27 mouse cellular contexts compared by ENCODE assay signal in genomic region chr13:34336895-34337294, GRCm38 (mm10). TPM values are rescaled to one million over a fixed set of nuclear protein-coding genes. Genes with fewer than 3 reads are reported as not detected.
DNase-seq lines count a peak whose midpoint lies in the region; ATAC-seq lines count a peak whose summit lies in the region.
"Had no signal": no experiment of that assay in that cellular context is flagged by ENCODE, and none has a peak within 500 bp of the region (broad histone marks: within the 10 kb centered on the region; RNA-seq: fewer than 3 reads in every experiment).

No protein-coding gene starts in this region.

- peaks cover 4% of the 10 kb centered on the region; the same call in 1 of the 2 replicates for H3K27me3 ChIP-seq in heart, embryonic 13.5 days (replicated peaks)
- no peaks in the 10 kb centered on the region for H3K27me3 ChIP-seq in heart, embryonic 11.5 days (ENCODE audit: control insufficient read depth, insufficient read depth, low read length)
- H3K27me3 ChIP-seq in liver, embryonic 13.5 days = no peaks in the 10 kb centered on the region
- no peaks in the 10 kb centered on the region for H3K27me3 ChIP-seq in liver, embryonic 16.5 days (ENCODE audit: control insufficient read depth, insufficient read depth, low read depth, low read length)
- no peaks in the 10 kb centered on the region for H3K27me3 ChIP-seq in forebrain, embryonic 12.5 days
- H3K27me3 ChIP-seq: hindbrain, embryonic 12.5 days; limb, embryonic 15.5 days; neural tube, embryonic 15.5 days had no signal

- no peak overlapping the region for H3K9ac ChIP-seq in heart, embryonic 13.5 days
- no peak overlapping the region for H3K9ac ChIP-seq in heart, embryonic 11.5 days (ENCODE audit: low read depth, low read length)
- peak overlapping the region; percentile 59; the same call in 1 of the 2 replicates for H3K9ac ChIP-seq in liver, embryonic 13.5 days
- H3K9ac ChIP-seq in liver, embryonic 16.5 days (ENCODE audit: low read depth, low read length) = no peak overlapping the region
- no peak overlapping the region for H3K9ac ChIP-seq in forebrain, embryonic 12.5 days
- H3K9ac ChIP-seq: hindbrain, embryonic 12.5 days; limb, embryonic 15.5 days; lung, embryonic 15.5 days; neural tube, embryonic 15.5 days had no signal

- peak overlapping the region; percentile 39 for H3K4me2 ChIP-seq in heart, embryonic 13.5 days
- H3K4me2 ChIP-seq in heart, embryonic 11.5 days = no peak overlapping the region
- peak overlapping the region; percentile 49 for H3K4me2 ChIP-seq in liver, embryonic 13.5 days
- no peak overlapping the region; the same call in 1 of the 2 replicates for H3K4me2 ChIP-seq in liver, embryonic 16.5 days (ENCODE audit: low read depth, low read length)
- H3K4me2 ChIP-seq in forebrain, embryonic 12.5 days = no peak overlapping the region
- H3K4me2 ChIP-seq: hindbrain, embryonic 12.5 days; limb, embryonic 15.5 days; lung, embryonic 15.5 days; neural tube, embryonic 15.5 days had no signal

- no peak for ATAC-seq in heart, embryonic 13.5 days (ENCODE audit: extremely low read depth, insufficient number of reproducible peaks, low FRiP score, low TSS enrichment)
- no peak for ATAC-seq in heart, embryonic 11.5 days (replicated peaks; ENCODE audit: insufficient number of reproducible peaks, low FRiP score, low TSS enrichment)
- no peak for ATAC-seq in liver, embryonic 13.5 days (ENCODE audit: low read depth)
- ATAC-seq in liver, embryonic 16.5 days (ENCODE audit: low read depth) = no peak
- ATAC-seq in forebrain, embryonic 12.5 days (ENCODE audit: low FRiP score) = no peak
- ATAC-seq: forebrain, embryonic 16.5 days; intestine, postnatal 0 days had no signal

- H3K4me1 ChIP-seq in heart, embryonic 13.5 days = peaks cover 32% of the 10 kb centered on the region
- H3K4me1 ChIP-seq in heart, embryonic 11.5 days (ENCODE audit: control insufficient read depth, insufficient read depth, low read length) = peaks cover 11% of the 10 kb centered on the region
- peaks cover 94% of the 10 kb centered on the region for H3K4me1 ChIP-seq in liver, embryonic 13.5 days (replicated peaks)
- H3K4me1 ChIP-seq in liver, embryonic 16.5 days (ENCODE audit: control insufficient read depth, low read depth, low read length) = peaks cover 78% of the 10 kb centered on the region
- peaks cover 22% of the 10 kb centered on the region for H3K4me1 ChIP-seq in forebrain, embryonic 12.5 days
- H3K4me1 ChIP-seq: limb, embryonic 10.5 days had no signal

- no peaks in the 10 kb centered on the region for H3K36me3 ChIP-seq in heart, embryonic 13.5 days
- no peaks in the 10 kb centered on the region for H3K36me3 ChIP-seq in heart, embryonic 11.5 days (ENCODE audit: control insufficient read depth, insufficient read depth, low read length)
- peaks cover 78% of the 10 kb centered on the region for H3K36me3 ChIP-seq in liver, embryonic 13.5 days
- peaks cover 19% of the 10 kb centered on the region for H3K36me3 ChIP-seq in liver, embryonic 16.5 days (ENCODE audit: control insufficient read depth, insufficient read depth)
- peaks cover 3% of the 10 kb centered on the region for H3K36me3 ChIP-seq in forebrain, embryonic 12.5 days (replicated peaks)
- H3K36me3 ChIP-seq: hindbrain, embryonic 12.5 days; limb, embryonic 10.5 days; limb, embryonic 15.5 days; lung, embryonic 15.5 days had no signal

- no peak for DNase-seq in liver, embryonic 13.5 days
- no peak for DNase-seq in liver
- peak; percentile 55 for DNase-seq in brain, adult 2 months (ENCODE audit: low read depth, low spot score)
- DNase-seq in embryo, embryonic 10 days (ENCODE audit: low spot score) = no peak
- DNase-seq: adrenal gland, adult 2 months; adrenal gland, postnatal 36 days; cerebellum, adult 2 months; cerebellum, postnatal 14 days; gastrocnemius, postnatal 14 days; heart, postnatal 36 days; kidney, postnatal 14 days; lung, postnatal 36 days; midbrain, embryonic 14.5 days; right cerebral cortex, postnatal 25 days; thymus, postnatal 14 days had no signal

- no peaks in the 10 kb centered on the region for H3K9me3 ChIP-seq in heart, embryonic 13.5 days
- H3K9me3 ChIP-seq in heart, embryonic 11.5 days (replicated peaks; ENCODE audit: control insufficient read depth, low read length) = no peaks in the 10 kb centered on the region
- H3K9me3 ChIP-seq in liver, embryonic 13.5 days (replicated peaks) = no peaks in the 10 kb centered on the region
- H3K9me3 ChIP-seq in liver, embryonic 16.5 days (replicated peaks; ENCODE audit: control insufficient read depth, low read length) = no peaks in the 10 kb centered on the region
- H3K9me3 ChIP-seq in forebrain, embryonic 12.5 days = no peaks in the 10 kb centered on the region
- H3K9me3 ChIP-seq: forebrain, embryonic 10.5 days; hindbrain, embryonic 12.5 days; limb, embryonic 10.5 days; limb, embryonic 15.5 days; lung, embryonic 15.5 days; neural tube, embryonic 15.5 days had no signal

- 85% methylated on average over 1 of the region's 1 CpGs for WGBS in heart, embryonic 13.5 days
- WGBS in heart, embryonic 11.5 days (ENCODE audit: insufficient replicate concordance) = 96% methylated on average over 1 of the region's 1 CpGs
- 86% methylated on average over 1 of the region's 1 CpGs for WGBS in liver, embryonic 13.5 days (ENCODE audit: insufficient replicate concordance)
- 80% methylated on average over 1 of the region's 1 CpGs for WGBS in liver, embryonic 16.5 days (ENCODE audit: insufficient replicate concordance)
- 95% methylated on average over 1 of the region's 1 CpGs for WGBS in forebrain, embryonic 12.5 days

- H3K4me3 ChIP-seq in heart, embryonic 13.5 days = no peak overlapping the region
- no peak overlapping the region for H3K4me3 ChIP-seq in heart, embryonic 11.5 days (ENCODE audit: low read depth, low read length)
- no peak overlapping the region for H3K4me3 ChIP-seq in liver, embryonic 13.5 days (replicated peaks)
- H3K4me3 ChIP-seq in liver, embryonic 16.5 days (ENCODE audit: low read depth, low read length) = no peak overlapping the region
- H3K4me3 ChIP-seq in forebrain, embryonic 12.5 days (replicated peaks) = no peak overlapping the region
- H3K4me3 ChIP-seq: forebrain, embryonic 10.5 days; hindbrain, embryonic 12.5 days; limb, embryonic 10.5 days; limb, embryonic 15.5 days; lung, embryonic 15.5 days; neural tube, embryonic 15.5 days had no signal

- H3K27ac ChIP-seq in heart, embryonic 13.5 days (replicated peaks) = no peak overlapping the region
- no peak overlapping the region for H3K27ac ChIP-seq in heart, embryonic 11.5 days (ENCODE audit: low read depth, low read length)
- peak overlapping the region; percentile 98; the same call in 1 of the 2 replicates for H3K27ac ChIP-seq in liver, embryonic 13.5 days
- peak overlapping the region; percentile 98 for H3K27ac ChIP-seq in liver, embryonic 16.5 days (ENCODE audit: low read length)
- H3K27ac ChIP-seq in forebrain, embryonic 12.5 days = no peak overlapping the region
- H3K27ac ChIP-seq: forebrain, embryonic 10.5 days; hindbrain, embryonic 12.5 days; limb, embryonic 10.5 days; limb, embryonic 15.5 days; lung, embryonic 15.5 days; neural tube, embryonic 15.5 days had no signal

RNA-seq across cellular contexts. Expression of gene Slc22a23, which starts 8.1 kb away (rescaled TPM):
- polyA plus RNA-seq in heart, embryonic 13.5 days (2015; fragmentation: Nextera tagmentation; extraction: Ambion mirVana) = 4.5 and 5.5 TPM in 2 replicates
- polyA plus RNA-seq in heart, embryonic 11.5 days (2014; fragmentation: Nextera tagmentation; extraction: Ambion mirVana) = 7.3 and 8.1 TPM in 2 replicates
- 6.2 and 7.7 TPM in 2 replicates for polyA plus RNA-seq in liver, embryonic 13.5 days (2015; fragmentation: Nextera tagmentation; extraction: Ambion mirVana)
- polyA plus RNA-seq in liver, embryonic 16.5 days (2015; fragmentation: Nextera tagmentation; extraction: Ambion mirVana) = 6.7 and 8.2 TPM in 2 replicates
- polyA plus RNA-seq in forebrain, embryonic 12.5 days (2016; fragmentation: Nextera tagmentation; extraction: Ambion mirVana) = 16.4 and 19.7 TPM in 2 replicates

Comparison
In these comparisons a context has a peak if more than half of its experiments do, and no peak if none do; other contexts are left out.
1. H3K4me2 ChIP-seq: peak in heart, embryonic 13.5 days (single experiment) and liver, embryonic 13.5 days (single experiment); none in heart, embryonic 11.5 days (single experiment), liver, embryonic 16.5 days (single experiment) and forebrain, embryonic 12.5 days (single experiment).
2. H3K27ac ChIP-seq: peak in liver, embryonic 13.5 days (single experiment) and liver, embryonic 16.5 days (single experiment); none in heart, embryonic 13.5 days (single experiment), heart, embryonic 11.5 days (single experiment) and forebrain, embryonic 12.5 days (single experiment).